In the genomic region with DNA sequence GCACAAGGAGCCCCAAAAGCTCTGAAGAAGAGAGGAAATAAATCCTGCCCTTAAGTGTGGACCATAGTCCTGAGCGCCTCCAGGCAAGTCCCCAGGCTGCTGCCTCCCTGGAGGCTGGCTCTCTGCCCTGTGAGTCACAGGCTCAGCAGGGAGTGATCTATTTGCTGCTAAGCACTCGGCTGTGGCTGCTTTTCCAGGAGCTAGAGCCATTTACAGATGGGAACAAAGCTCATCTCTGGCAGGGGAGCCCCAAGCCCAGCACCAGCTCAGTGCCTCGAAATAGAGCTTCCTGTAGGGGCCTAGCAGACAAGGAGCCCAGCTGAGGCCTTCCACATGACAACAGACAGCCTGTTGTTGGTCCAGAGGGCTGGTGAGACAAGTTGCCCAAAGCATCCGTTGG, we compare ENCODE assay signal across 8 mouse cellular contexts. TPM values are rescaled to one million over a fixed set of nuclear protein-coding genes. Genes with fewer than 3 reads are reported as not detected.
DNase-seq lines count a peak whose midpoint lies in the region; ATAC-seq and TF ChIP-seq lines count a peak whose summit lies in the region.

No protein-coding gene starts in this region.

- intact Hi-C loops in gastrocnemius, postnatal 36 days (cut with DNase I), result no loop called here

- TF ChIP-seq CTCF in forebrain, postnatal 0 days (IDR thresholded peaks at IDR 0.05; ENCODE audit: low read depth), result no peak

- DNase-seq in kidney, postnatal 36 days, result peak; percentile 11 to 35
- peak; percentile 61 for DNase-seq in adrenal gland, postnatal 25 days
- DNase-seq in forebrain, postnatal 0 days, result peak; percentile 67
- peak; percentile 64 to 75 for DNase-seq in layer of hippocampus, postnatal 14 days (ENCODE audit: low spot score in 2 of 2)
- DNase-seq in ovary, postnatal 36 days (ENCODE audit: low spot score), result peak; percentile 33
- DNase-seq in B cell, adult 2 months, result no peak
- no peak for DNase-seq in gastrocnemius, postnatal 36 days

- H3K9me3 ChIP-seq in kidney, embryonic 14.5 days (ENCODE audit: control insufficient read depth, low read length), result no peaks in the 10 kb centered on the region
- H3K9me3 ChIP-seq in forebrain, postnatal 0 days (ENCODE audit: low read length), result no peaks in the 10 kb centered on the region

- no peaks in the 10 kb centered on the region for H3K4me1 ChIP-seq in kidney, embryonic 14.5 days (ENCODE audit: control insufficient read depth, insufficient read depth, low read length)
- 0 out of 2 replicates have a peak, but pooled peaks cover 8% of the 10 kb centered on the region for H3K4me1 ChIP-seq in forebrain, postnatal 0 days (ENCODE audit: insufficient read depth)

- H3K4me3 ChIP-seq in kidney, embryonic 14.5 days (ENCODE audit: low read length), result no peak overlapping the region
- no peak overlapping the region for H3K4me3 ChIP-seq in forebrain, postnatal 0 days (ENCODE audit: low read depth, low read length)

- no peak for ATAC-seq in kidney, embryonic 14.5 days (ENCODE audit: low FRiP score, low TSS enrichment)
- ATAC-seq in forebrain, postnatal 0 days, result peak; percentile 73

- H3K27me3 ChIP-seq in kidney, embryonic 14.5 days (ENCODE audit: control insufficient read depth, insufficient read depth, low read length), result no peaks in the 10 kb centered on the region; the same call in 1 of the 2 replicates
- no peaks in the 10 kb centered on the region for H3K27me3 ChIP-seq in forebrain, postnatal 0 days (ENCODE audit: insufficient read depth, low read length)

- H3K9ac ChIP-seq in kidney, embryonic 14.5 days (ENCODE audit: low read depth, low read length), result no peak overlapping the region
- H3K9ac ChIP-seq in forebrain, postnatal 0 days, result no peak overlapping the region

- WGBS in kidney, embryonic 14.5 days, result 31% methylated on average over 4 of the region's 4 CpGs
- WGBS in forebrain, postnatal 0 days, result 18% methylated on average over 4 of the region's 4 CpGs

- no peaks in the 10 kb centered on the region for H3K36me3 ChIP-seq in kidney, embryonic 14.5 days (ENCODE audit: control insufficient read depth, insufficient read depth, low read length)
- no peaks in the 10 kb centered on the region for H3K36me3 ChIP-seq in forebrain, postnatal 0 days (ENCODE audit: insufficient read depth)

- H3K27ac ChIP-seq in kidney, embryonic 14.5 days (ENCODE audit: low read depth, low read length), result no peak overlapping the region
- peak overlapping the region; percentile 57 for H3K27ac ChIP-seq in forebrain, postnatal 0 days (ENCODE audit: low read depth, low read length)

- H3K4me2 ChIP-seq in kidney, embryonic 14.5 days (replicated peaks; ENCODE audit: low read depth, low read length), result no peak overlapping the region
- no peak overlapping the region for H3K4me2 ChIP-seq in forebrain, postnatal 0 days (ENCODE audit: low read depth)

RNA-seq across cellular contexts. Expression of gene Kcnd3, which starts 37.5 kb away (rescaled TPM):
- 1.5 and 2.8 TPM in 2 replicates for polyA plus RNA-seq in kidney, embryonic 14.5 days (2014; fragmentation: Nextera tagmentation; extraction: Ambion mirVana)
- 3.0 and 4.2 TPM in 2 replicates for total RNA-seq in adrenal gland, postnatal 25 days (2021)
- 34.8 and 48.9 TPM in 2 replicates for total RNA-seq in forebrain, postnatal 0 days (2014; rRNA removed)
- polyA plus RNA-seq in forebrain, postnatal 0 days (2015; fragmentation: Nextera tagmentation; extraction: Ambion mirVana), result 4.4 and 7.5 TPM in 2 replicates
- 10 to 100 TPM; 46.4 to 49.8 TPM for total RNA-seq in layer of hippocampus, postnatal 14 days (2021)
- total RNA-seq in gastrocnemius, postnatal 36 days (2021), result under 1 TPM in 1 of 2 experiments, not detected in 1; 0.20 TPM

Comparison
In these comparisons a context has a peak if more than half of its experiments do, and no peak if none do; other contexts are left out.
1. DNase-seq: peak in kidney, postnatal 36 days (2 of 2), adrenal gland, postnatal 25 days (single experiment), forebrain, postnatal 0 days (single experiment), layer of hippocampus, postnatal 14 days (2 of 2) and ovary, postnatal 36 days (single experiment); none in B cell, adult 2 months (0 of 2) and gastrocnemius, postnatal 36 days (0 of 2).